Mouse (Mus musculus): ENCODE measurements around the gene B3gntl1.
A peak's percentile ranks its signal among the peaks of the same experiment; 100 is the strongest.

B3gntl1 gene

GRCm38 (mm10) chr11:121672990-121673572 lies at the start of gene B3gntl1:
Gene B3gntl1, minus strand, starts transcription at chr11:121673153.
- DNase-seq (ENCODE audit: extremely low read depth, insufficient read length, low spot score) = peak; percentile 99

GRCm38 (mm10) chr11:121722434-121722833 lies 49.5 kb upstream of the B3gntl1 start:
- no peak for DNase-seq (ENCODE audit: extremely low read depth, insufficient read length, low spot score)

- peak; percentile 61 for DNase-seq (ENCODE audit: extremely low read depth, insufficient read length, low spot score)
Measured at GRCm38 (mm10) chr11:121720752-121721151, 47.8 kb upstream of the B3gntl1 start.

- DNase-seq (ENCODE audit: extremely low read depth, insufficient read length, low spot score) = no peak
Measured at GRCm38 (mm10) chr11:121717724-121718123, 44.8 kb upstream of the B3gntl1 start.

GRCm38 (mm10) chr11:121714745-121715485 lies 42.0 kb upstream of the B3gntl1 start:
- DNase-seq (ENCODE audit: extremely low read depth, insufficient read length, low spot score) = no peak

- DNase-seq (ENCODE audit: extremely low read depth, insufficient read length, low spot score) = no peak
Measured at GRCm38 (mm10) chr11:121713569-121713968, 40.6 kb upstream of the B3gntl1 start.

- no peak for DNase-seq (ENCODE audit: extremely low read depth, insufficient read length, low spot score)
Measured at GRCm38 (mm10) chr11:121712987-121713386, 40.0 kb upstream of the B3gntl1 start.

GRCm38 (mm10) chr11:121710245-121710644 lies 37.3 kb upstream of the B3gntl1 start:
- DNase-seq (ENCODE audit: extremely low read depth, insufficient read length, low spot score) = no peak

- DNase-seq (ENCODE audit: extremely low read depth, insufficient read length, low spot score) = no peak
Measured at GRCm38 (mm10) chr11:121709278-121709677, 36.3 kb upstream of the B3gntl1 start.

GRCm38 (mm10) chr11:121706521-121707005 lies 33.6 kb upstream of the B3gntl1 start:
- peak; percentile 55 for DNase-seq (ENCODE audit: extremely low read depth, insufficient read length, low spot score)

- DNase-seq (ENCODE audit: extremely low read depth, insufficient read length, low spot score) = no peak
Measured at GRCm38 (mm10) chr11:121703619-121704215, 30.8 kb upstream of the B3gntl1 start.

GRCm38 (mm10) chr11:121702895-121703618 lies 30.1 kb upstream of the B3gntl1 start:
- peak; percentile 70 for DNase-seq (ENCODE audit: extremely low read depth, insufficient read length, low spot score)

GRCm38 (mm10) chr11:121702111-121702894 lies 29.4 kb upstream of the B3gntl1 start:
- DNase-seq (ENCODE audit: extremely low read depth, insufficient read length, low spot score) = peak; percentile 98

- DNase-seq (ENCODE audit: extremely low read depth, insufficient read length, low spot score) = no peak
Measured at GRCm38 (mm10) chr11:121701244-121701643, 28.3 kb upstream of the B3gntl1 start, which contains the start of gene Metrnl. Gene Metrnl, plus strand, starts transcription at chr11:121701544.

GRCm38 (mm10) chr11:121698381-121698955 lies 25.5 kb upstream of the B3gntl1 start:
- DNase-seq (ENCODE audit: extremely low read depth, insufficient read length, low spot score) = no peak

- DNase-seq (ENCODE audit: extremely low read depth, insufficient read length, low spot score) = no peak
Measured at GRCm38 (mm10) chr11:121697271-121697670, 24.3 kb upstream of the B3gntl1 start.

- no peak for DNase-seq (ENCODE audit: extremely low read depth, insufficient read length, low spot score)
Measured at GRCm38 (mm10) chr11:121695304-121696064, 22.5 kb upstream of the B3gntl1 start.

- no peak for DNase-seq (ENCODE audit: extremely low read depth, insufficient read length, low spot score)
Measured at GRCm38 (mm10) chr11:121688024-121688423, 15.1 kb upstream of the B3gntl1 start.

GRCm38 (mm10) chr11:121686674-121687073 lies 13.7 kb upstream of the B3gntl1 start:
- peak; percentile 56 for DNase-seq (ENCODE audit: extremely low read depth, insufficient read length, low spot score)
